Mouse (Mus musculus): Measurements from ENCODE around the gene Cidec.

GRCm38 (mm10) chr6:113483729-113484128 is 48.2 kb upstream of the Cidec start:
- TF ChIP-seq TAL1 (IDR thresholded peaks at IDR 0.05; ENCODE audit: low read length) (no peak), GATA1 (IDR thresholded peaks at IDR 0.05; ENCODE audit: low read length) (no peak)

Measured in erythroblast, embryonic 14.5 days (primary cell).